Mouse (Mus musculus) ovary, postnatal 36 days (tissue): Measurements from ENCODE around the gene Slc27a5.
A peak's percentile ranks its signal among the peaks of the same experiment; 100 is the strongest.

Source experiments
- DNase-seq: peaks from one replicate; pipeline ENCODE4 v3.0.0; 2022; ENCODE audit warnings: low spot score, mixed read lengths

The Slc27a5 gene

DNA sequence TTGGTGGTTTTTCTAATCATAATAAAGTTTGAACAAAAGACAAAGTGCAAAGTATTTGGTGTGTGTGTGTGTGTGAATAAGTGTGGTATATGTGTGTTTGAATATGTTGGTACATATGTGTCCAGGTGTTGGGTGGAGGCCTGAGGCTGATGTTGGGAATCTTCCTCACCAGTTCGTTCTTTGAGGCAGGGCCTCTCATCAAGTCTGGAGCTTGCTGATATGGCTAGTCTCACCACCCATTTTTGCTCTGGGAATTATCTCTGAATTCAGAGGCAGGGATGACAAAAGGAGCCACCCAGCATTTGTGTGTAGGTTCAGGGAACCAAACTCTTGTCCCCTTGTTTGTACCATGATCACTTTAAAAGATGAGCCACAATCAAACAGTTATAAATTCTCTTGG, 12.3 kb downstream of the Slc27a5 start:
- no peak for DNase-seq

DNA sequence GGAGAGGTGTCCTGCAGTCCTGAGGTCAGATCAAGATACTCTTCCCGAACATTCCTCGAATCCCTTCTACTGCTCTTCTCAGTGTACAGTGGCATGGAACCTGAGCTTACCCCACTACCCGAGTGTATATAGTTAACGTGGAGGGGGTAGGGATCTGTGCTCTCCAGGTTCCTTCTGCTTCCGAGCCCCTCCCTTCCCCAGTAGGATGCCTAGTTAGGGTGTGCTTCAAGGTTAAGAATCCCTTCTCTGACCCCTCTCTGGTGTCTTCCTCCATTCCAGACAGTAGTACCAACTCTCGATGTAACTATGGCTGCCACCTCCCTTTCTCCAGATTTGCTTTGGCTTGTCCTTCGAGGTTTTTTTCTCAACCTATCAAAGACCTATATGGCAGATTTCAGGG, 17.7 kb downstream of the Slc27a5 start:
- no peak for DNase-seq

GRCm38 (mm10) chr7:12979776-12980175, 18.2 kb downstream of the Slc27a5 start:
- DNase-seq = no peak

- DNase-seq = no peak
Observed at GRCm38 (mm10) chr7:12978931-12979722, 18.9 kb downstream of the Slc27a5 start.

DNA sequence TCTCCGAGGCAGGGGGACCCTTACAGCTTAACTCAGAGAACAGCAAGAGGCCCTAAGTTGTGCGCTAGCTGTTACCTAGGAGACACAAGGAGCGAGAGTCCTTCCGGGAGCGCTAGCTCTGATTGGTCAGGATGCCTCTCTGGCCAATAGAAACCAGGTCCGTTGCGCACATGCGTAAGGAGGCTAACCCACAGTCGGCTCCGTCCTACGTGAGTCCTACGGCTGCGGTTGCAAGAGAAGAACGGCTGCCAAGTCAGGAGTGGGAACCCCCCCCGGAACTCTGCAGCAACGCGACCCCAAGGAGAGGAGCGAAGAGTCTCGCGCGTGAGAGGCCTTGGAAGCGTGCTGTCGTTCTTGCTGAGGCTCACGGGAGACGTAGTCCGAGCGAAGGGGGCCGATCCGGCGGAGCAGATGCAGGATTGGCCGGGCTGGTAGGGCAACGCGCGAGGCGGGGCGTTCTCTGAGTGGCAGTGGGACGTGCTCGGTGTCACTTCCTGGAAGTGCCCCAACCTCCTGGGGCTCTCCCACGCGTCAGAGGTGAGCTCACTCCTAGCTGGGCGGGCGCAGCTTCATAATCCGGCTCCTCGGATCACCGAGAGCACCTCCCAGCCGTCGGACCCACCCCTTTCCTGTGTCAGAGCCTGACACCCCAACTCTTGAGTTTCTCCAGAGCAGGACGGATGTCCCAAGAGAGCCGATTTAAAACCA, 20.2 kb downstream of the Slc27a5 start, which contains the start of gene Zfp446:
Gene Zfp446 (plus strand): TSS at position 167 of the 708 bp plus-strand sequence.
- DNase-seq = peak; percentile 97

DNA sequence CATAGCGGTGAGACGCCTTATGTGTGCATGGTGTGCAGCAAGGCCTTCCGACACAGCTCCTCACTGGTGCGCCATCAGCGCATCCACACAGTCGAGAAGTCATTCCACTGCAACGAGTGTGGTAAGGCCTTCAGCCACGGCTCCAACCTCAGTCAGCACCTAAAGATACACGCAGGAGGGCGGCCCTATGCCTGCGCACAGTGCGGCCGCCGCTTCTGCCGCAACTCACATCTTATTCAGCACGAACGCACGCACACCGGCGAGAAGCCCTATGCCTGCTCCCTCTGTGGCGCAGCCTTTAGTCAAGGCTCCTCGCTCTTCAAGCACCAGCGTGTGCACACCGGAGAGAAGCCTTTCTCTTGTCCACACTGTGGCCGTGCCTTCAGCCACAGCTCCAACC, 27.1 kb downstream of the Slc27a5 start:
- DNase-seq = no peak

DNA sequence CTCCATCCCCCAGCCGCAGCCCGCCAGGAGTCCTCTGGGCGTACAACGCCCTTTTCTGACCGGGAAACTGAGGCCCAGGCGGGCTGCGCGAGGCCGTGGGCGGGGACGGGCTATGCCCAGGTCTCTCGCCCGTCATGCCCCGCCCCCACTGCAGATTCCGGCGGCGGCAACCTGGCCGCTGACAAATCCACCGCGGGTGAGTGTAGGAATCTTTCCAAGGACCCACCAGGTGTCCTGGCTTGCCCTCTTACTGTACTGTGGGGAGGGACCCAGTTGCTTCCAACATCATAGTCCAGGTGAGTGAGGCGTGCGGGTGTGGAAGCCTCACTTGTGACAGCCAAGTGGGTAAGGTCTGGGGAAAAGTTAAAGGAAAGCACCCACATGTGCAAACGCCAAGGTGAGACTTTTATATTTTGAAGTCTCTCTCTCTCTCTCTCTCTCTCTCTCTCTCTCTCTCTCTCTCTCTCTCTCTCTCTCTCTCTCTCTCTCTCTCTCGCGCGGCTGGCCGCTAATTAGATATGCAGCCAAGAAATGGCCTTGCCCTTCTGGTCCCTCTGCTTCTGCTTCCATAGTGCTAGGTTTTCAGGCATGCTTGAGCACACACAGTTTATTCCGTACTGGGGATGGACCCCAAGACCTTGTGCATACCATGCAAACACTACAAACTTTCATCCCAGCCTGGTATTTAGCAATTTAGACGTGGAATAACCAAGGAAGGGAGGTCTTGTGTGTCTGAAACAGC, 31.7 kb downstream of the Slc27a5 start:
- DNase-seq = peak; percentile 65

GRCm38 (mm10) chr7:12965678-12966091, 32.3 kb downstream of the Slc27a5 start, which contains the start of gene Zfp324:
Zfp324 (plus strand) TSS chr7:12965838.
- DNase-seq = peak; percentile 88

- peak; percentile 42 for DNase-seq
Observed at GRCm38 (mm10) chr7:12961511-12962141, 36.4 kb downstream of the Slc27a5 start.

- no peak for DNase-seq
Observed at GRCm38 (mm10) chr7:12959718-12960117, 38.3 kb downstream of the Slc27a5 start.

GRCm38 (mm10) chr7:12958948-12959347, 39.0 kb downstream of the Slc27a5 start:
- no peak for DNase-seq

- no peak for DNase-seq
Observed at GRCm38 (mm10) chr7:12957511-12957910, 40.5 kb downstream of the Slc27a5 start.

GRCm38 (mm10) chr7:12954896-12955295, 43.1 kb downstream of the Slc27a5 start:
- DNase-seq = no peak

- DNase-seq = no peak
Observed at GRCm38 (mm10) chr7:12949872-12950229, 48.1 kb downstream of the Slc27a5 start.

DNA sequence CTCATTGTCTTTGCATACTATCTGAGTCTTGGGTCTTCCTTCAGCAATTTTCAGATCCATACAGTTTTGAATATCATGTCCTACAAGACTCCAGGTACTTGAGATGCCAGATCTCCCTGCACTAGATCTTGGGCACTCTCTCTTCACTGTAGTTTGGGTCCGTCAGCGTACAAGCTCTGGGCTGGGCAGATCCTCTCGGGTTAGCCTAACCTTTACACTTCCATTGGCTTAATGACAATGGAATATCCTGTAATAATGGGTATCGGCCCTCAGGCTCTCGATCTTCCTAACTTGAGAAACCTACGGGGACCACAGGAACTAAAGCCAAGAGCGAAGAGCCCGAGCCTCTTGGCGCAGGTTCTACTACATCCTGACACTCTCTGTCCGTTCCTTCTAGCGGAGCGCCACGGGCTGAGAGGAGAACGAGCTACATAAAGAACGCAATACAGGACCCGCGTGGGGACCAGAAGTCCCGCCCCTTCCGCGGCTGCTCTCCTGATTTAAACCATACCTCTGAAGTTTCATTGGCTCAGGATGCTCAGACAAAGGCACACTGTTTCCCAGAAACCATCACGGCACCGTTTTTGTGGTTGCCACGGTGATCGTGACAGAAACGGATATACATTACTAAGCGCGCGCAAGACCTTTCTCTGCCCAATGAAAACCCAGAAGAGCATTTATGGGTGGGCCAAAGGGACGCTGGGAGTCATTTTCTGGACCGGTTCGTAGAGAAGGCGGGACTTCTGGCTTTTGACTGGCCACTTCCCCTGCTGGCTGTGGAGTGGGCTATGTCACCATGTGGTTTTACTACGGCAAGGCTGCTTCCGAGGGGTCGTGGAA, 48.7 kb downstream of the Slc27a5 start:
- DNase-seq = peak; percentile 85

GRCm38 (mm10) chr7:12943488-12943887, 54.5 kb downstream of the Slc27a5 start:
- no peak for DNase-seq

DNA sequence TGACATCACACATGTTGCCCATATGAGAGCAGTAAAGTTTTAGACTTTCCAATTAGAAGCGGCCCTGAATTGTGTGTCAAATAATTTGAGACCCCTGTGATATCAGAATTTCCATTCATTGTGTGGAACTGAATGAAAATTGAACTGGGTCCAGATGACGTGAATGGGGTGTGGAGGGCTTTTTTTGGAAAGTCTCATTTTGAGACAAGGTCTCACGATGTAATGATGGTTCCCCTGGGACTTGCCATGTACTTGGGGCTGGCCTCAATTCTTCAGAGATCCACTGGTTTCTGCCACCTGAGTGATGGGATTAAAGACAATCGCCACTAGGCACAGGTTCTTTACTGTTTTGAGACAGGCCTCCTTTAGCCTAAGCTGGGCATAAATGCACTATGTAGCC, 57.4 kb downstream of the Slc27a5 start:
- no peak for DNase-seq
